ENCODE assay signal across 8 mouse cellular contexts in the genomic region with DNA sequence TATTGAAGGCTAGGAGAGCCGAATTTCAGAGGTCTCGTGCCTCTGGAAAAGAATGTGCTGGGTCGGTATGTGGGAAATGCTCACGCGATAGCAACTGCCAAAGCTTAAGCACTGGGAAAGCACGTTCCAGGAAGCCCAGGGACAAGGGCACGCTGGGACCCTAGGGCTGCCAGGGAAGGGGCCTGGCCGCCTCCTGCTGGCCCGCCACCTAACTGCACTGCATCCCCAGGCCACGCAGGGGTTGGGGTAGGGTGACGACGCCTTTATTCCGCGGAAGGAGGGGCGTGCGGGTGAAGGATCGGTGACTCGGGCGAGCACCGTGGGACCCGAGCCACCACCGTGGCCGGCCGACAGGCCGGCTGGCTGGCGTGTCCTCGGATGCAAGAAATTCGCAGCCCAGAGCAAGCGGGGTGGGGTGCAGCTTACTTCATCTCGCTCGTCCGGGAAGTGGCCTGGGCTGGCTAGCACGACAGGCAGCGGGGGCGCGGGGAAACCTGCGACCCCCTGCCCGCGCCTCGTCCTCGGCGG. TPM values are rescaled to one million over a fixed set of nuclear protein-coding genes. Genes with fewer than 3 reads are reported as not detected.
DNase-seq lines count a peak whose midpoint lies in the region; ATAC-seq lines count a peak whose summit lies in the region.

No protein-coding gene starts in this region.

- peak overlapping the region; percentile 94 for H3K4me2 ChIP-seq in liver, embryonic 13.5 days
- peak overlapping the region; percentile 72 for H3K4me2 ChIP-seq in stomach, embryonic 14.5 days (replicated peaks; ENCODE audit: low read depth, low read length)

- peaks cover 14% of the 10 kb centered on the region for H3K36me3 ChIP-seq in liver, embryonic 13.5 days
- H3K36me3 ChIP-seq in stomach, embryonic 14.5 days (ENCODE audit: control insufficient read depth, insufficient read depth, low read length), result no peaks in the 10 kb centered on the region

- DNase-seq in 3134 (ENCODE audit: extremely low read depth, insufficient read length, low spot score), result peak; percentile 88
- peak; percentile 92 for DNase-seq in adrenal gland, adult 2 months
- peak; percentile 69 for DNase-seq in embryo, embryonic 11.5 days (ENCODE audit: low read depth, low spot score)
- DNase-seq in heart, adult 11 months, result peak; percentile 99
- DNase-seq in kidney, adult 11 months, result peak; percentile 88
- DNase-seq in liver, embryonic 13.5 days, result peak; percentile 60
- DNase-seq in naive thymus-derived CD4-positive, alpha-beta T cell, adult 2 months (ENCODE audit: low read depth), result peak; percentile 86

- ATAC-seq in liver, embryonic 13.5 days (ENCODE audit: low read depth), result peak; percentile 77
- peak; percentile 84 for ATAC-seq in stomach, embryonic 14.5 days (ENCODE audit: insufficient number of reproducible peaks, insufficient read depth, low FRiP score, low read depth)

- WGBS in liver, embryonic 13.5 days (ENCODE audit: insufficient replicate concordance), result under 1% methylated on average over 37 of the region's 42 CpGs
- under 1% methylated on average over 42 of the region's 42 CpGs for WGBS in stomach, embryonic 14.5 days

- peaks cover 70% of the 10 kb centered on the region for H3K4me1 ChIP-seq in liver, embryonic 13.5 days (replicated peaks)
- peaks cover 20% of the 10 kb centered on the region for H3K4me1 ChIP-seq in stomach, embryonic 14.5 days (ENCODE audit: control insufficient read depth, insufficient read depth, low read length)

- H3K9ac ChIP-seq in liver, embryonic 13.5 days, result peak overlapping the region; percentile 83
- H3K9ac ChIP-seq in stomach, embryonic 14.5 days (replicated peaks; ENCODE audit: low read depth, low read length), result peak overlapping the region; percentile 74

- no peaks in the 10 kb centered on the region for H3K9me3 ChIP-seq in liver, embryonic 13.5 days (replicated peaks)
- H3K9me3 ChIP-seq in stomach, embryonic 14.5 days (ENCODE audit: control insufficient read depth, low read depth, low read length), result no peaks in the 10 kb centered on the region

- H3K27me3 ChIP-seq in liver, embryonic 13.5 days, result no peaks in the 10 kb centered on the region
- H3K27me3 ChIP-seq in stomach, embryonic 14.5 days (ENCODE audit: control insufficient read depth, insufficient read depth, low read length), result no peaks in the 10 kb centered on the region

- H3K27ac ChIP-seq in liver, embryonic 13.5 days, result peak overlapping the region; percentile 88
- peak overlapping the region; percentile 93 for H3K27ac ChIP-seq in stomach, embryonic 14.5 days (ENCODE audit: low read length)

- H3K4me3 ChIP-seq in liver, embryonic 13.5 days (replicated peaks), result peak overlapping the region; percentile 73
- peak overlapping the region; percentile 66 for H3K4me3 ChIP-seq in stomach, embryonic 14.5 days (ENCODE audit: low read depth, low read length)

RNA-seq across cellular contexts. Expression of a gene that starts 0.4 kb away (rescaled TPM):
- 100 to 1,000 TPM; 120 to 197 TPM for total RNA-seq in adrenal gland, adult 2 months (2021)
- polyA plus RNA-seq in adrenal gland, adult 2 months (2012; rRNA removed), result 146 and 154 TPM in 2 replicates
- 6.8 and 7.3 TPM in 2 replicates for polyA plus RNA-seq in liver, embryonic 13.5 days (2015; fragmentation: Nextera tagmentation; extraction: Ambion mirVana)
- 8.8 and 10.2 TPM in 2 replicates for polyA plus RNA-seq in stomach, embryonic 14.5 days (2014; fragmentation: Nextera tagmentation; extraction: Ambion mirVana)

RNA-seq across cellular contexts. Expression of a gene that starts 53.5 kb away (rescaled TPM):
- total RNA-seq in adrenal gland, adult 2 months (2021), result 10 to 100 TPM; 22.2 to 29.5 TPM
- 26.3 and 26.9 TPM in 2 replicates for polyA plus RNA-seq in adrenal gland, adult 2 months (2012; rRNA removed)
- polyA plus RNA-seq in liver, embryonic 13.5 days (2015; fragmentation: Nextera tagmentation; extraction: Ambion mirVana), result 0.61 and 0.97 TPM in 2 replicates
- polyA plus RNA-seq in stomach, embryonic 14.5 days (2014; fragmentation: Nextera tagmentation; extraction: Ambion mirVana), result 15.9 and 19.2 TPM in 2 replicates

Comparison
In these comparisons a context has a peak if more than half of its experiments do, and no peak if none do; other contexts are left out.
1. Peak in every context shown above with its lines: DNase-seq, ATAC-seq, H3K4me3 ChIP-seq and H3K27ac ChIP-seq.
2. RNA of a gene that starts 0.4 kb away (polyA plus RNA-seq): 146 to 154 TPM in adrenal gland, adult 2 months; 8.8 to 10.2 TPM in stomach, embryonic 14.5 days and 6.8 to 7.3 TPM in liver, embryonic 13.5 days; every median in the first group is over 10 times any median in the second.